Mouse (Mus musculus): ENCODE data around the gene Phc3.

The Phc3 gene

DNA sequence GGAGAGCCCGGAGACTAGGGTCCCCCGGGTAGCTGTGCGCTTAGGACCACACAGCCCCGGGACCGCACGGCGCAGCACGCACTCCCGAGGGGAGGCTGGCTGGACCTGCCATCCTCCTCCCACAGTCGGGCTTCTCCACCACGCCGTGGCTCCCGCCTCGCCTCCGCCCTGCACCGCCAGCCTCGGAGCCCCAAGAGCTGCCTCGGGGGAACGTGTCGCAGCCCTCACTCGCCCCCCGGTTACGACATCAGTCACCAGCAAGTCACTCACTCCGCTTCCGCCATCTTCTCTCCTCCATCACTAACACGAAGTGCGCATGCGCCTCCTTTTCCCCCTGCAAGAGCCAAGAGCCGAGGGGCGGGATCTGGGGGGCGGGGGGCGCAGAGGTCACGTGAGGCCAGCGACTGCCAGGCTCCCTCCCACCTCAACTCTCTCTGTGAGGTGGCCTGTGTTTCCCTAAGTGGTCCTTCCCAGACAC is at the start of gene Phc3:
TSS of gene Phc3 (minus strand) at position 312 of the 478 bp plus-strand sequence.
- POLR2A ChIA-PET, result interaction anchor here in 2 of 4 experiments (0.5 to 1.8 kb wide), 18 partner anchors 11 to 366 kb away, joined by 3 to 7 read pairs (median 3); no protein-coding TSS in a partner anchor
- CTCF ChIA-PET, result interaction anchor here in 1 of 4 experiments (1.0 kb wide), 1 partner anchor 13 kb away, joined by 3 read pairs; no protein-coding TSS in a partner anchor

DNA sequence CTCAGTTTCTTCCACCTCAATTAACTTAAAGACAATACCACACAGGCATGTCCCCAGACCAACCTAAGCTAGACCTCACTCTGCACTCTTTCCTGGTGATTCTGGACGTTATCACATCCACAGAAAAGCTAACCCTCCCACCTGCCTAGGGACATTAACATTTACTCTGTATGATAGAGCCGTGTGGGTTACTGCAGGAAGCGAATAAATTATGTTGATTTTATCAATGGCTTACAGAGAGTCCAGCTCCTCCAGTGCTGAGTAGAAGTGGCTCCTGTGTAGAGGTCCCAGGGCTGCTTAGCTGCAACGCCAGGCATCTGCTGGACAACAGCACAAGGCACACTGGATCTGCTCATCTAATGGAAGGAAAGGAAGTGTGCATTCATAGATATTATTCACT is 48.4 kb upstream of the Phc3 start:
- CTCF ChIA-PET, result interaction anchor here in 1 of 4 experiments (0.8 kb wide), 1 partner anchor 121 kb away, joined by 3 read pairs; no protein-coding TSS in a partner anchor

DNA sequence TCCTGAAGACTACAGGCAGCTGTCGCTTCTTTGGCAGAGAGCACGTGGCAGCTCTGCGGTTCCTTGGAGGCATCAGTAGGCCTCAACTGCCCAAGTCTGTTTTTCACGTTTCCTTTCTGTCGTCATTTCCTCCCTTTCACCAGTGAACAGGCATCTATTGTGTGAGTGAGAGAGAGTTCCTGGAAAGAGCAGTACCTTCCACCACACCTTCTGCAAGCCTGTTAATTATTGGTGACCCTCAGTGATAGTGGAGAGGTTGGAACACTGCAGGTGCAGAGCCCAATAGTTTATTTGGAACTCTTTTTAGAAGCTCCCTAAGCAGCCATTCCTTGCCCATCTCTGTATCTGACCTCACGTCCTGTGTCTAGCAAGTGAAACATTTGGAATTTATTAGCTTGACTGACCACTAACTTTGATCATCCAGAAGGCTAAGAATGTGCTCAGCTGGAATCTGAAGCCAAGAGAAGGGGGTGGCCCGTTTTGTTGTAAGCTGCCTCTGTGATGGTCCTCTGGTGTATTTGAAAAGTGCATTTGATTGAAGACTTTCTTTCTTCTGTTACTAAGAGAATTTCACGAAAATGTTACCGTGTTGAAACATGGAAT is 47.5 kb upstream of the Phc3 start:
- ChIA-PET POLR2A (interaction anchor here (0.6 to 4.8 kb wide), 36 partner anchors 9 to 414 kb away, joined by 3 to 61 read pairs (median 4); partner anchors contain the start of genes Lrrc34 (in 1 of the 4), Mynn (in 1 of the 4) and Prkci (in 1 of the 4)), CTCF (interaction anchor here in 3 of 4 experiments (0.6 to 1.8 kb wide), 7 partner anchors 17 to 424 kb away, joined by 3 to 5 read pairs (median 3); no protein-coding TSS in a partner anchor)

More for the DNA sequence above, 48.4 kb upstream of the Phc3 start:
- POLR2A ChIA-PET, result interaction anchor here (0.6 to 4.8 kb wide), 26 partner anchors 10 to 415 kb away, joined by 3 to 61 read pairs (median 5); partner anchors contain the start of genes Lrrc34 (in 1 of the 4), Mynn (in 1 of the 4) and Prkci (in 1 of the 4)

DNA sequence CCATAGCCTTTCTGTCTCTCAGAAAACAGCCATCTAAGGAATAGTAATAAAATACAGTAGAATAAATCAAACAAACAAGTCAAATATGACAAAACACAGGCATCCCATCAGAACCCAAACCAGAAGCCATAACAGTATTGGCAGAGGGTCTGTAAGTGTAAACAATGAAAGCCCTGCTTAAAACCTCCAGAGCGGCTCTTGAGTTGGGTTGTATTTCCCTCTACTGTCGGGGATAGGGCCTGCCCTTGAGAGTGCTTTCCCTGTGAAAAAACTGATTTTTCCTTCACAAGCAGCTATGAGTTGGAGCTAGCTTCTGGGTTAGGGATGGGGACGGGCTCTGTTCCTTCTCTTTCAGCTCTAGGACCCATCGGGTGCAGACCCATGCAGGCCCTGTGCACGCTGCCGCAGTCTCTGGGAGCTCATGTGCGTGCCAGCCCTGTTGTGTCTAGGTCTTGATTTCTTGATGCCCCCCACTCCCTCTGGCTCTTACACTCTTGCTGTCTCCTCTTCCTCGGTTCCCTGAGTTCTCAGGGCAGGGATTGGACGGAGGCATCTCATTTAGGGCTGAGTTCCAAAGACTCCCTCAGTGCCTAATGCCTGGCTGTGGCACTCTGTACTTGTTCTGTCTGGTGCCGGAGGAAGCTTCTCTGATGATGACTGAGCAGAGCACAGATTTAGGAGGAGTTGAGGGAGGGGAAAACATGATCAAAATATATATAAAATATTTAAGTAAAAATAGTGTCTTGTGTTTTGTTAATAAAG is 46.6 kb upstream of the Phc3 start:
- POLR2A ChIA-PET, result interaction anchor here (0.5 to 4.8 kb wide), 35 partner anchors 8 to 1480 kb away, joined by 3 to 61 read pairs (median 4); partner anchors contain the start of genes Lrrc34 (in 1 of the 4), Mynn (in 1 of the 4), Phc3 (in 1 of the 4) and Prkci (in 1 of the 4)
- CTCF ChIA-PET, result interaction anchor here in 3 of 4 experiments (0.6 to 1.8 kb wide), 7 partner anchors 16 to 424 kb away, joined by 3 to 5 read pairs (median 3); no protein-coding TSS in a partner anchor

DNA sequence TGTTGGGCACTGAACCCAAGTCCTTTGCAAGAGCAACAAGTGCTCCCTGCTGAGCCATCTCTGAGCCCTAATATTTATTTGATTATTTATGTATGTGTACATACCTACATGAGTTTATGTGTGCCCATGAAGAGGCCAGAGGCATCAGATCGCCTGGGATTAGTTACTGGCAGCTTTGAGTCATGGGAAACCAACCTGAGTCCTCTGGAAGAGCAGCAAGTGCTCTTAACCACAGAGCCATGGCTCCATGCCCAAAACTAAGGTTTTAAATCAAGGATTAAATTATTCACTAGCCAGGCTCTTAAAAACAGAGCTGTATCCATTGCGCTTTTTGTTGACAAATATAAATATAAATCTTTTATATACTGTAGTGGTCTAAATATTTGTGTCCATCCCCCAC is 45.2 kb upstream of the Phc3 start:
- ChIA-PET CTCF (no interaction called here), POLR2A (interaction anchor here in 2 of 4 experiments (2.0 to 4.8 kb wide), 4 partner anchors 11 to 41 kb away, joined by 6 to 61 read pairs (median 35); partner anchors contain the start of gene Prkci (in 1 of the 2))

DNA sequence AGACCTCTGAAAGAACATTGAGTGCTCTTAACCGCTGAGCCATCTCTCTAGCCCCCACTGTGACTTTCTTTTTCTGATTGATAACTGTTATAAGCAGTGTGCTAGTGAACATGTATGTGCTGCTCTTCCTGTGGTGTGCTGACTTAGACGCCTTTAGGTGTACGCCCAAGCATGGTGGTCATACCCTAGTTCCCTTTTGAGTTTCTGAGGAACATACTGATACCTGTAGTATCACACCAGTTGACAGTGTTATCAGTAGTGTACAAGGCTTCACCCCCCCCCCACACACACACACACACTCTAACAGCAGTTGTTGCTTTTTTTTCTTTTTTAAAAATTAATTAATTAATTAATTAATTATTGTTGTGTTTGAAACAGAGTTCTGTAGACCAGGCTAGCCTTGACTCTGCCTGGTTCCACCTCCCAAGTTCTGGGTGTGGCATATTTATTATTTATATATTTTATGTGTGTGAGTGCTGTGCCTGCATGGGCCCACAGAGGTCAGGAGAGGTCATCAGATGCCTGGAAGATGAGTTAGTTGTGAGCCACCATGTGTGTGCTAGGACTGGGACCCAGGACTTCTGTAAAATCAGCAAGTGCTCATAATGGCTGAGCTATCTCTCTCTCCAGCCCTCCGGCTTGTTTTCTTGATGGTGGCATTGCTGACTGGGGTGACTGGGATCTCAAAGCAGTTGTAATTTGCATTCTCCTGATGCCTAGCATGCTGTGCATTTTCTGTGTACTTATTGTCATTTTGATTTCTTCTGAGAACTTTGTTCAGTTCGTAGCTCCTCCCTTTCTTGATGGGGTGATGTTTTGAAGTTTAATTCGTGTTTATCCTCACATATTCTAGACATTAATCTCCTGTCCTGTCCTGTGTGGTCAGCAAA is 35.4 kb upstream of the Phc3 start:
- POLR2A ChIA-PET, result interaction anchor here (0.5 to 2.9 kb wide), 20 partner anchors 8 to 1525 kb away, joined by 3 to 30 read pairs (median 4); partner anchors contain the start of genes Prkci (in 3 of the 4), Lrrc34 (in 2 of the 4) and Mfn1 (in 1 of the 4)
- CTCF ChIA-PET, result interaction anchor here in 2 of 4 experiments (0.6 to 1.0 kb wide), 2 partner anchors 8 to 170 kb away, joined by 3 to 4 read pairs; no protein-coding TSS in a partner anchor

DNA sequence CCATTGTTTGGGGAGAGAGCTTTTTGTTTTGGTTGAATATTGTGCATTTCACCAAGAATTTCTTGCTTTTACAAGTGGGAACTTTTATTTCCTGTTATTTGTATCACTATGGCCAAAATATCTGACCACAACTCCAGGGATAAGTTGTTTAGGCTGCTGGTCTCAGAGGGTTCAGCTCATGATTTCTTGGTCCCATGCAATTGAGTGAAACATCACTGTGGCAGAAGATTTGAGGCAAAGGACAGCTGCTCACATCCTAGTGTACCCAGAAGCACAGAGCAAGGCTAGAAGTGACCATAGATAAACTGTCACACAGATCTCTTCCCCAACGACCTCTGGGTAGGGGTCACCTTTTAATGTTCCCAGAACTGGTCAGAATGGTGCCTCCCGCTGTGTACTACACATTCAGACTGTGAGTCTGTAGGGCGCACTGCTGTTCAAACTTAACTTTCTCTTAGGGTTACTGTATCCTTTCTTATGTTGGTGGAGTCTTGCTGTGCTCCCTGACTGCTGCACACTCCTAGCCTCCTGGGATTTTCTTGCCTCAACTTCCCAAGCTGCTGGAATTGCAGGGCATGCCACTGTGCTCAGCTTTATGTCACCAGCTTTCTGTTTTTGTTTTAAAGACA is 31.9 kb upstream of the Phc3 start:
- CTCF ChIA-PET, result interaction anchor here in 1 of 4 experiments (1.0 kb wide), 1 partner anchor 19 kb away, joined by 5 read pairs; no protein-coding TSS in a partner anchor
- POLR2A ChIA-PET, result interaction anchor here in 3 of 4 experiments (0.6 to 8.1 kb wide), 7 partner anchors 11 to 222 kb away, joined by 3 to 61 read pairs (median 3); no protein-coding TSS in a partner anchor

DNA sequence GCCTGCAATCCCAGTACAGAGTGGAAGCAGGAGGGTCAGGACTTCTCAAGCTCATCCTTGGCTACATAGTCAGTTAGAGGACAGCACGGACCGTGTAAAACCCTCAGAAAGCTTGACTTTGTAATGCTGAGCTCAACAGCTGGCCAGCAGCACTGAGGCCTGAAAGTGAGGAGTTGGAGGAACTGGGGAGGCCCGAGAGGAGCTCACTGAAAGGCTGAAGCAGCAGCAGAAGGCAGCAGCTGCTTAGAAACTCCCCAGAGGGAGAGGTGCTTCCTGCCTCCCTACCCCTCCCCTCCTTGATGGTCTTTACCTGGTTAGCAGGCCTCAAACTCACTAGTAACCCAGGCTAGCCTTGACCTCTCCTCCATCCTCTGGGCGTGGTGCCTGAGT is 30.8 kb upstream of the Phc3 start:
- ChIA-PET POLR2A (interaction anchor here (0.9 to 8.1 kb wide), 20 partner anchors 11 to 397 kb away, joined by 3 to 61 read pairs (median 4); partner anchors contain the start of gene Lrrc34 (in 1 of the 4)), CTCF (interaction anchor here in 3 of 4 experiments (0.5 to 1.4 kb wide), 8 partner anchors 16 to 56 kb away, joined by 3 to 6 read pairs (median 3); no protein-coding TSS in a partner anchor)

DNA sequence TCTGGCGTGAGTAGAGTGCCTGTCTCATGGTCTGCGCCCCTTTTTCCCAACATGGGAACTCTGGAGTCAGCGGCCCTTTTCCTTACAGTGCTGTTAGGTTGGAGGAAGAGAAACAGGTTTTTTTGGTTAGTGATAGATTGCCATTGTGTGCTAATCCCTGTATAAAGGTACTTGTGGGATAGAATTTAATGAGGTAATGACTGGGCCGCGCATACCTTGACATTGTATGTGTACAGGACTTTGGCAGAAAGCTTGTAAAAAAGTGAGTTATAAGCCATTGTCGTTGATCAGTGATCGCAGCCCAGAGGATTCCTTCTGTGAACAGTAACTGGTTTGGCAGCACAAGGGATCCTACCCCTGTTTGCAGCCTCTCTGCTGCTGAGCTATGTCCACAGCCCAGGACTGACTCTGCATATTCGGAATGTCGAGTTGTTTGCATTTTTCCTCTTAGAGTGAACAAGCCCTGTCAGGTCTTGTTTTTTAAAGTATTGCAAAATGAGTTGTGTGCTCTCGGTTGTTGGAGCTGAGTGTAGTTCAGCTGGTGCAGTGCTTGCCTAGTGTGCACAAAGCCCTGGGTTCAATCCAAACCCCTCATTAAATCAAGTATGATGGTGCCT is 30.3 kb upstream of the Phc3 start:
- CTCF ChIA-PET, result interaction anchor here in 3 of 4 experiments (0.5 to 1.4 kb wide), 8 partner anchors 17 to 136 kb away, joined by 3 to 6 read pairs (median 3); no protein-coding TSS in a partner anchor
- POLR2A ChIA-PET, result interaction anchor here (0.9 to 8.1 kb wide), 20 partner anchors 11 to 397 kb away, joined by 3 to 61 read pairs (median 4); partner anchors contain the start of gene Lrrc34 (in 1 of the 4)

DNA sequence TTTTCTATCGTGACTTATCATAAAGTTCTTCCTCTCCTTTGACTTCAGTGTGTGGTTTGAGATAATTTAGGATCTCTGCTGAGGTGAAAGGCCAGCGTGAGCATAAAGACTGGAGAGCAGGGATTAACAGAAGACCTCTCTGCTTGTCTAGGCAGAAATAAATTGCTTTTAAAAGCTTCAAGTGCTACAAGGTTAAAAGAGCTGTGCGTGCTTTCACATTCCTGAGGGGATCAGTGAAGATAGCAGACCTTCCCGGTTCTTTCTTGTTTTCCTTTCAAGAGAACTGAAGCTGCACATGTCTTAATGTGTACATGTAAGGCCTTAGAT is 27.4 kb upstream of the Phc3 start:
- CTCF ChIA-PET, result interaction anchor here in 1 of 4 experiments (0.9 kb wide), 1 partner anchor 8 kb away, joined by 3 read pairs; no protein-coding TSS in a partner anchor
- POLR2A ChIA-PET, result interaction anchor here in 2 of 4 experiments (0.6 to 8.1 kb wide), 15 partner anchors 8 to 350 kb away, joined by 3 to 61 read pairs (median 4); partner anchors contain the start of gene Lrrc34 (in 1 of the 2)

DNA sequence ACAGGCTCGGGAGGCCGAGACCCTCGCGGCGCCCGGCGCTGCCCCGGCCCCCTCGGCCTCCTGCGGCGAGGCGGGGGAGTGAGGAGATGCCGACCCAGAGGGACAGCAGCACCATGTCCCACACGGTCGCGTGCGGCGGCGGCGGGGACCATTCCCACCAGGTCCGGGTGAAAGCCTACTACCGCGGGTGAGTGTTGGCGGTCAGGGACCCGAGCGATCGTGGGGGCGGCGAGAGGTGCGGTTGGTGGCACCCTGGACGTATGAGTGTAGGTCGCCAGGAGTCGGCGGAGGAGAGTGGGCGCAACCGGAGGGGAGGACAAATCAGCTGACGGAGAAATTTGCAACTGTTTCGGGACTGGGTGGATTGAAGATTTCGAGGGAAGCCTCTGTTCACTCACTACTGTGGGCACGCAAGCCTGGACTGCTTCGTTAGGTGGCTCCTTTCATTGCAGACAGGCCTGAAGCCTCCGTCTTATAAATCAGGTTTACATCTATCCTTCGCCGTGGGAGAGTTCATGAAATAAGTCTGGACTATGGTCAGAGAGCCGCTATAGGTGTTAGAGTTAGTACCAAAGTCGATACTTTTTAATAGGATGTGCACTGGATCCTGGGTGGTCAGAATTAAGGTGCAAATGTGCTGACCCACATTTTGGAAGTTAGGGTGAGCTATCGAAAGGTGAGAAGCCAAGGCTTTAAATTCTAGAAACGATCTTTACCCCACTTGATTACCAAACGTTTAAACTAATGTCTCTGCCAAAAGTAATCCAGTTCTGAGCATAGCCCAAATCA is 26.9 kb upstream of the Phc3 start:
- POLR2A ChIA-PET, result interaction anchor here in 3 of 4 experiments (0.6 to 8.1 kb wide), 16 partner anchors 9 to 349 kb away, joined by 3 to 61 read pairs (median 4); partner anchors contain the start of gene Lrrc34 (in 1 of the 3)
- CTCF ChIA-PET, result interaction anchor here in 2 of 4 experiments (0.6 to 0.9 kb wide), 2 partner anchors 9 to 1964 kb away, joined by 3 read pairs; no protein-coding TSS in a partner anchor

DNA sequence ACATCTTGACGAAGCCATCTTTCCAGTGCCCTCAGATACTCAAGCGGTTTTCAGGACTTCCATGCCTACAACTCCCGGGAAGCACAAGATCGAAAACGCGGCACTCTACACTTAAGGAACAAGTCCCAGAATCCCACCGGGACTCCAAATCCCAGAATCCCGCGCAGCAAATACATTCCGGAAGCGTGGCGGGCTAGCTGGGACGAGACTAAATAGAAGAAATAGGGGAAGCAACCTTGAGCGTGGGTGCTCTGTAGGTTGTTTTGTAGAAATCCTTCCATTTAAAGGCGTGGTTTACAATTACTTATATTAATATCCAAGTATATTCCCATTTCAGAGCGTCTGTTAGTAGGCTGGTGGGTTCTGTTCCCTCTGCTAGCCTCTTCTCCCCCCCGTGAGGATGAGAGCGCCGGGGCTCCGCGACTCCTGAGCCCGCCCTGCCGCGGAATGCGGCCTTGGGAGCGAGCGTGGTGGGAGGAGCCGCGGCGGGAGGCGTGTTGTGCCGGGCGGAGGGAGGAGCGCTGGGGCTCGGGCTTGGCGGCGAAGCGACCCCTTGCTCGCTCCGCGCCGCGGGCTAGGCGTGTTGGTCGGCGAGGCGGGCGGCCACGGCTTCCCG is 26.2 kb upstream of the Phc3 start, which contains the start of gene Prkci:
TSS of gene Prkci (plus strand) at position 465 of the 616 bp plus-strand sequence.
- ChIA-PET CTCF (interaction anchor here in 1 of 4 experiments (0.6 kb wide), 1 partner anchor 1964 kb away, joined by 3 read pairs; no protein-coding TSS in a partner anchor), POLR2A (interaction anchor here in 3 of 4 experiments (0.9 to 8.1 kb wide), 8 partner anchors 9 to 349 kb away, joined by 3 to 61 read pairs (median 5); partner anchors contain the start of gene Lrrc34 (in 1 of the 3))

DNA sequence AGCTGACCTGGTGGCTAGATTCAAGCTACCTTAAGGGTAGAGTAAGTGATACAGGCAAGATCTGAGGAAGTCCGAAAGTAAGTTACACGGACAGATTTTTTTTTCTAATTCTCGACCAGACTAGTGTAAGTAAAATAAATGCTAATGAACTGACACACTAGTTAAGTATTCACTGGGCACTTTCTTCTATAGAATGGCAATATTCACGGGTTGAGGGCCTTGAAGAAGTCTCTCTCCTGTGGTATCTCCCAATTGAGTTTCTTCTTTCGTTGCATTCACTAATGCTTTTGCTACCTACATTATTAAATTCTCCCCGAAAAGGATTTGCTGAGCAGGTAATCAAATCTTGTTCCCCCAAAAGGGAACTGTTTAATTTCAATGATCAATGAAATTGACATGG is 25.6 kb upstream of the Phc3 start:
- CTCF ChIA-PET, result interaction anchor here in 2 of 4 experiments (0.5 to 0.7 kb wide), 2 partner anchors 47 to 144 kb away, joined by 3 to 6 read pairs; no protein-coding TSS in a partner anchor

DNA sequence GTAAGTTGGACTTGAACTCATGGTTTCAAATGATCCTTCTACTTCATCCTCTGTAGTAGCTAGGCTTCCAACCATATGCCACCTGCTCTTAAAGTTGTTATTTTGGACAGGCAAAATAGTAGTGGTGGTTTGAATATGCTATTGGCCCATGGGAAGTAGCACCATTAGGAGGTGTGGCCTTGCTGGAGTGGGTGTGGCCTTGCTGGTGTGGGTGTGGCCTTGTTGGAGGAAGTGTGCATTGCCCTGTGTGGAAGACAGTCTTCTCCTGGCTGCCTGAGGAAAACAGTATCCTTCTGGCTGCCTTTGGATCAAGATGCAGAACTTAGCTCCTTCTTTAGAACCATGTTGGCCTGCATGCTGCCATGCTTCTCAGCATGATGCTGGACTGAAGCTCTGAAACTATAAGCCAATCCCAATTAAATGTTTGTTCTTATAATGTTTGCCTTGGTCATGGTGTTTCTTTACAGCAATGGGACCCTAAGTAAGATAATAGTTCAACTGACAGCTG is 23.9 kb upstream of the Phc3 start:
- ChIA-PET POLR2A (interaction anchor here in 2 of 4 experiments (1.2 to 1.5 kb wide), 3 partner anchors 13 to 85 kb away, joined by 3 to 5 read pairs (median 3); no protein-coding TSS in a partner anchor), CTCF (interaction anchor here in 3 of 4 experiments (1.1 to 1.9 kb wide), 4 partner anchors 18 to 146 kb away, joined by 4 to 7 read pairs (median 6); no protein-coding TSS in a partner anchor)

More for the DNA sequence above, 25.6 kb upstream of the Phc3 start:
- POLR2A ChIA-PET, result interaction anchor here (0.7 to 8.1 kb wide), 10 partner anchors 8 to 142 kb away, joined by 3 to 61 read pairs (median 4); no protein-coding TSS in a partner anchor
